Mouse (Mus musculus) olfactory bulb, adult 2 months (tissue): ENCODE measurements at regions not wholly inside any gene's neighbourhood (a gene's known extent, or its start where the extent isn't known, plus 50 kb on each side); places are given as distances from the start of the nearest gene placed in this dataset.

Experiments
- H3K27ac ChIP-seq: fragments of 200-500 bp; 2 replicates; pipeline ENCODE4 v1.5.1; 2012; ENCODE audit warnings: low read depth, low read length; ENCODE audit not compliant: insufficient read depth
- H3K4me1 ChIP-seq: fragments of 200-500 bp; 2 replicates; pipeline ENCODE4 v1.6.1; 2012; ENCODE audit warnings: low read length; ENCODE audit not compliant: control insufficient read depth, insufficient read depth
- H3K4me3 ChIP-seq: fragments of 200-500 bp; 2 replicates; pipeline ENCODE4 v1.5.1; 2012; ENCODE audit warnings: mild to moderate bottlenecking, low read depth, low read length, moderate library complexity; ENCODE audit not compliant: insufficient read depth
- CTCF ChIP-seq: fragments of 200-500 bp; IDR thresholded peaks from 2 replicates; pipeline ENCODE4 v1.5.1; 2012; ENCODE audit warnings: low read depth, mild to moderate bottlenecking, low read length, moderate library complexity; ENCODE audit not compliant: insufficient read depth
- POLR2A ChIP-seq: fragments of 200-500 bp; IDR thresholded peaks from 2 replicates; pipeline ENCODE4 v1.6.1; 2012; ENCODE audit warnings: mild to moderate bottlenecking, low read depth, low read length, moderate library complexity; ENCODE audit not compliant: insufficient read depth
- WGBS: fragments of 180-500 bp; shearing (Covaris S2); methylation state at CpG from one replicate; pipeline ENCODE4 v1.1.7; 2018; 5-methylcytosine and 5-hydroxymethylcytosine counted together

- Histone ChIP-seq H3K27ac (no peak overlapping the region), H3K4me3 (no peak overlapping the region), H3K4me1 (no peaks in the 10 kb centered on the region)
- 52% methylated on average over 7 of the region's 7 CpGs for WGBS
- TF ChIP-seq POLR2A, result no peak
- no peak for TF ChIP-seq CTCF
Observed at GRCm38 (mm10) chr5:97256445-97257060, 135.6 kb downstream of the Naa11 start.

- Histone ChIP-seq H3K4me3 (no peak overlapping the region), H3K27ac (no peak overlapping the region), H3K4me1 (no peaks in the 10 kb centered on the region)
- 76% methylated on average over 2 of the region's 2 CpGs for WGBS
- TF ChIP-seq POLR2A (no peak), CTCF (no peak)
Observed at GRCm38 (mm10) chr5:97236930-97237329, 125.5 kb upstream of the Paqr3 start.

- TF ChIP-seq POLR2A (no peak), CTCF (no peak)
- 64% methylated on average over 2 of the region's 2 CpGs for WGBS
- H3K4me3 ChIP-seq, result no peak overlapping the region
- H3K4me1 ChIP-seq, result no peaks in the 10 kb centered on the region
- H3K27ac ChIP-seq, result no peak overlapping the region
Observed at GRCm38 (mm10) chr5:97226425-97226824, 115.0 kb upstream of the Paqr3 start.

GRCm38 (mm10) chr5:97223238-97223857 is 112.0 kb upstream of the Paqr3 start:
- WGBS, result 23% methylated on average over 12 of the region's 12 CpGs
- TF ChIP-seq CTCF, result no peak
- no peak for TF ChIP-seq POLR2A
- Histone ChIP-seq H3K27ac (no peak overlapping the region), H3K4me1 (no peaks in the 10 kb centered on the region), H3K4me3 (peak overlapping the region; percentile 34)

GRCm38 (mm10) chr5:97222489-97223237 is 111.3 kb upstream of the Paqr3 start:
- Histone ChIP-seq H3K4me1 (no peaks in the 10 kb centered on the region), H3K27ac (no peak overlapping the region), H3K4me3 (peak overlapping the region; percentile 34)
- TF ChIP-seq POLR2A (no peak), CTCF (no peak)
- 34% methylated on average over 12 of the region's 12 CpGs for WGBS

GRCm38 (mm10) chr5:97218712-97219111 is 107.3 kb upstream of the Paqr3 start:
- WGBS, result 82% methylated on average over 1 of the region's 1 CpGs
- Histone ChIP-seq H3K4me3 (no peak overlapping the region), H3K4me1 (no peaks in the 10 kb centered on the region), H3K27ac (no peak overlapping the region)
- TF ChIP-seq POLR2A (no peak), CTCF (no peak)

GRCm38 (mm10) chr5:97205606-97206005 is 94.2 kb upstream of the Paqr3 start:
- Histone ChIP-seq H3K27ac (no peak overlapping the region), H3K4me3 (no peak overlapping the region), H3K4me1 (no peaks in the 10 kb centered on the region)
- TF ChIP-seq CTCF, result no peak
- TF ChIP-seq POLR2A, result no peak
- WGBS, result 58% methylated on average over 4 of the region's 4 CpGs

GRCm38 (mm10) chr5:97204337-97204736 is 92.9 kb upstream of the Paqr3 start:
- H3K4me1 ChIP-seq, result no peaks in the 10 kb centered on the region

GRCm38 (mm10) chr5:97203646-97204045 is 92.2 kb upstream of the Paqr3 start:
- H3K27ac ChIP-seq, result no peak overlapping the region
- no peaks in the 10 kb centered on the region for H3K4me1 ChIP-seq
- TF ChIP-seq CTCF (no peak), POLR2A (no peak)
- 97% methylated on average over 1 of the region's 1 CpGs for WGBS
- H3K4me3 ChIP-seq, result no peak overlapping the region

More at GRCm38 (mm10) chr5:97204337-97204736, 92.9 kb upstream of the Paqr3 start:
- Histone ChIP-seq H3K27ac (no peak overlapping the region), H3K4me3 (no peak overlapping the region)
- TF ChIP-seq POLR2A, result no peak
- TF ChIP-seq CTCF, result no peak
- WGBS, result 93% methylated on average over 2 of the region's 2 CpGs
